Mouse (Mus musculus): ENCODE measurements around the gene Il21r. TPM values are rescaled to one million over a fixed set of nuclear protein-coding genes. Genes with fewer than 3 reads are reported as not detected.

Il21r gene
- polyA plus RNA-seq, 1 experiment = 8.8 TPM

DNA sequence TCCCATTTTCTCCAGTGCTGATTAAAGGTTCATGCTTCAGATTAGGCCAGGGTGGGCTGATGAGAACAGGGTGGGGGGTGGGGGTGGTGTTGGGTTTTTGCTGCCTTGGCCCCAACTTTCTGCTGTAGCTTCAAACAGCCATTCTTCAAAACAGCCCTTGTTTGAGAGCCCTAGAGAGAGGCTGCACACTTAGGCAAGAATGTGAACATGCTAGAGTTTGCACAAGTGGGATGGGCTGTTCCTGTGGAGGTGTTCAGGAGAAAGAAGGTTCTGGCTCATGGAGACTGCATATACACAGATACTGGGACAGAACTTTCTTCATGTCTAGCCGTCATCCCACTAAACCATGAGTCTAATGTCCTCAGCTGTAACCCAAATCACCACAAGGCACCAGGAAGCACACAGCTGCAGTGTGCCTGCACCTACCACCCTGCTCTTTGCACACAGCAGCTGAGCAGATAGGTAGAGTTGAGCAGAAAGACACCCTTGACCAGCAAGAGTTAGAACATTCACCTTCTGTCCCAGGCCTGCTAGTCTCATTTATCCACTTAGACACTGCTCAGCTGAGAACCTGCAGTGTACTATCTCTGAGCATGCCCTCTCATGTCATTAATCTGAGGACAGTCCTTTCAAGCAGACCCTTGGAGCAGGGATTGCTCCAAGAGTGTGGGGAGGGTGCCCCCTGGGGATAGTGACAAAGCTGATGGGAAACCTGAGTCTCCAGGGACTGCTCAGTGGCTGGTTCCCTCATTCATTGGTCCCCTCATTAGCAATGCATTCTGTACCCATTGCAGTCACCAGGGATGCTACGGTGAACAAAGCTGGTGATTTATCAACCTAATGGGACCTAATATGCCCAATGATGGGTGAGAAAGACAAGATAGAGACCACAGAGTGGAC is 3.3 kb downstream of the Il21r start:
- WGBS = 72% methylated on average over 2 of the region's 2 CpGs

DNA sequence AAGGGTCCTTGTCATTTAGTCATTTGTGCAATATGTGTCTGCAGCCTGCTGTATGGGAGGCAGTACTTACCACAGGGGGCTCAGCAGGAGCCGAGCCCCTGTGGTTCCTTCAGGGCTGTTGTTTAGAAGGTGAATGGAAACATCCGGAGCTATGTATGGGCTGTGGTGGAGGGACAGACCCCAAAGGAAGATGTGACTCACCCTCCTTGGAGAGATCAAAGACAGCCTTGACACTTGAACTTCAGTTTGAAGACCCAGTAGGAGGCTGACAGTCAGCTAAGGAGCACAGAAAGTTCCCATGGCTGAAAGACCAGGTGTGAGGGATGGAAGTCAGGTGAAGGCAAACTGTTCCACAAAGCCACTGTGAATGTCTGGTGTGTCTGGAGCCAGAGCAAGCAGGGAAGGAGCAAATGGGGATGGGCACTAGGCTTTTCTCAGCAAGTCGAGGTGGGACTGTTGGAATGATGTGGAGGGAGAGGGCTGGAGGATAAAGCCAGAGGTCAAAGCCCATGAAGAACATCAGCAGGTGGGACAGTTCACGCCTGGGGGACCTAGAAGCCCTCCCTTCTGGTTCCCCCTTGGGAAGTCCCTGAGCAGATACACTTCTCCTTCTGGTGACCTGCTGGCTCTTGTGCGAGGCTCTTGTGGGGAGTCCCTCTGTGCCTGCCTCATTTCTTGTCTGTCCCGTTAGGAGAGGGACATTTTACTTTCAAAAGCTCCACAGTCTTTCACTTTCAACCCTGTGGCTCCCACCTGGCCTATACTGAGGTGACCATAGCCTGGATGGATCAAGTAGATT is 4.4 kb downstream of the Il21r start:
- WGBS = 54% methylated on average over 6 of the region's 6 CpGs
- DNase-seq = no peak
- Histone ChIP-seq H3K4me3 (replicated peaks; ENCODE audit: extremely low read depth, low read depth, low read length) (no peak overlapping the region), H3K4me1 (ENCODE audit: control insufficient read depth, insufficient read depth, low read length) (peaks cover 3% of the 10 kb centered on the region)
- TF ChIP-seq CTCF (IDR thresholded peaks at IDR 0.05; ENCODE audit: insufficient read depth, low read length) = no peak
- TF ChIP-seq POLR2A (IDR thresholded peaks at IDR 0.05; ENCODE audit: borderline replicate concordance, extremely low read depth, low read depth, low read length) = no peak

More for the DNA sequence above, 3.3 kb downstream of the Il21r start:
- no peak for TF ChIP-seq POLR2A (IDR thresholded peaks at IDR 0.05; ENCODE audit: borderline replicate concordance, extremely low read depth, low read depth, low read length)
- no peak for TF ChIP-seq CTCF (IDR thresholded peaks at IDR 0.05; ENCODE audit: insufficient read depth, low read length)
- peak; percentile 26 for DNase-seq
- no peak overlapping the region for H3K4me3 ChIP-seq (replicated peaks; ENCODE audit: extremely low read depth, low read depth, low read length)
- H3K4me1 ChIP-seq (ENCODE audit: control insufficient read depth, insufficient read depth, low read length) = peaks cover 3% of the 10 kb centered on the region

DNA sequence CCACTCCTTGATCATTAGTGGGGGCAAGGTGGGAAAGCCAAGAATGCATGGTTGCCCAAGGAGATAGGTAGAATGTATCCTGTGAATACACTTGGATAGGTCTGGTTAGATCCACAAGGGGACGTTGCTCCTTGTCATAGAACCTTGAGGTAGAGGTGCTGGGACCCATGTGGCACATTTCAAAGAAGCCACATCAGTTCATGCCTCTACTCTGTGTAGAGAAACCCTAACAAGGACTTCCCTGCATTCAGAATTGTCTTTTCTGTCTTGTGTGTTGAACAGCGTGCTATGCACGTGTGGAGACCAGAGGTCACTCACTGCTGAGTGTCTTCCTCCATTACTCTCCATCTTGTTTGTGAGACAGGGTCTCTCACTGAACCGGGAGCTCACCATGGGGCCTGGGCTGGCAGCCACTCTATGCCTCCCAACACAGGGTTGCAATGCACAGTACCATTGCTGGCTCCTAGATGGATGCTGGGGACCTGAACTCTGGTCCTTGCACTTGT is 5.0 kb downstream of the Il21r start:
- no peak for TF ChIP-seq CTCF (IDR thresholded peaks at IDR 0.05; ENCODE audit: insufficient read depth, low read length)
- Histone ChIP-seq H3K4me1 (ENCODE audit: control insufficient read depth, insufficient read depth, low read length) (peaks cover 3% of the 10 kb centered on the region), H3K4me3 (replicated peaks; ENCODE audit: extremely low read depth, low read depth, low read length) (no peak overlapping the region)
- DNase-seq = no peak
- 79% methylated on average over 4 of the region's 4 CpGs for WGBS

- TF ChIP-seq CTCF (IDR thresholded peaks at IDR 0.05; ENCODE audit: insufficient read depth, low read length) (no peak), POLR2A (IDR thresholded peaks at IDR 0.05; ENCODE audit: borderline replicate concordance, extremely low read depth, low read depth, low read length) (no peak)
- 59% methylated on average over 5 of the region's 5 CpGs for WGBS
These were observed 10.3 kb downstream of the Il21r start for GRCm38 (mm10) chr7:125613579-125613978.

DNA sequence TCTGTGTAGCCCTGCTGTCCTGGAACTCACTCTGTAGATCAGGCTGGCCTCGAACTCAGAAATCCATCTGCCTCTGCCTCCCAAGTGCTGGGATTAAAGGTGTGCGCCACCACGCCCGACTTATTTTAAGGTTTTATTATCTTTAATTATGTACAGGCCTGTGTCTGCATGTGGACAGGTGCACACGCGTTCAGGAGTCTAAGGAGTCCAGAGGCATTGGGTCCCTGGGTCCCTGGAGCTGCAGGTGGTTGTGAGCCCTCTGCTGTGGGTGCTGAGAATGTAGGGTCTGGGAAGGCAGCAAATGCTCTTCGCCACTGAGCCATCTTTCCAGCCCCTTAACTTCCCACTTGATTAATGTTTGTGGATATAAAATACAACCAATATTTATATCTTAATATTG is 12.2 kb downstream of the Il21r start:
- TF ChIP-seq POLR2A (IDR thresholded peaks at IDR 0.05; ENCODE audit: borderline replicate concordance, extremely low read depth, low read depth, low read length) = no peak
- no peak for TF ChIP-seq CTCF (IDR thresholded peaks at IDR 0.05; ENCODE audit: insufficient read depth, low read length)
- DNase-seq = no peak
- 85% methylated on average over 7 of the region's 7 CpGs for WGBS
- H3K4me3 ChIP-seq (replicated peaks; ENCODE audit: extremely low read depth, low read depth, low read length) = no peak overlapping the region
- H3K4me1 ChIP-seq (ENCODE audit: control insufficient read depth, insufficient read depth, low read length) = no peaks in the 10 kb centered on the region

More at GRCm38 (mm10) chr7:125613579-125613978, 10.3 kb downstream of the Il21r start:
- no peaks in the 10 kb centered on the region for H3K4me1 ChIP-seq (ENCODE audit: control insufficient read depth, insufficient read depth, low read length)
- H3K4me3 ChIP-seq (replicated peaks; ENCODE audit: extremely low read depth, low read depth, low read length) = no peak overlapping the region
- DNase-seq = no peak

GRCm38 (mm10) chr7:125618016-125618415 is 14.8 kb downstream of the Il21r start:
- DNase-seq = no peak
- Histone ChIP-seq H3K4me1 (ENCODE audit: control insufficient read depth, insufficient read depth, low read length) (no peaks in the 10 kb centered on the region; the same call in 1 of the 2 replicates), H3K4me3 (replicated peaks; ENCODE audit: extremely low read depth, low read depth, low read length) (no peak overlapping the region)
- WGBS = 63% methylated on average over 7 of the region's 7 CpGs
- TF ChIP-seq POLR2A (IDR thresholded peaks at IDR 0.05; ENCODE audit: borderline replicate concordance, extremely low read depth, low read depth, low read length) (no peak), CTCF (IDR thresholded peaks at IDR 0.05; ENCODE audit: insufficient read depth, low read length) (no peak)

- no peak overlapping the region for H3K4me3 ChIP-seq (replicated peaks; ENCODE audit: extremely low read depth, low read depth, low read length)
- no peak for TF ChIP-seq POLR2A (IDR thresholded peaks at IDR 0.05; ENCODE audit: borderline replicate concordance, extremely low read depth, low read depth, low read length)
- TF ChIP-seq CTCF (IDR thresholded peaks at IDR 0.05; ENCODE audit: insufficient read depth, low read length) = no peak
- no peak for DNase-seq
- no peaks in the 10 kb centered on the region; the same call in 1 of the 2 replicates for H3K4me1 ChIP-seq (ENCODE audit: control insufficient read depth, insufficient read depth, low read length)
- WGBS = 64% methylated on average over 4 of the region's 4 CpGs
These were observed 16.8 kb downstream of the Il21r start for GRCm38 (mm10) chr7:125620077-125620476.

GRCm38 (mm10) chr7:125622741-125623685 is 19.8 kb downstream of the Il21r start:
- WGBS = 51% methylated on average over 7 of the region's 7 CpGs
- H3K4me3 ChIP-seq (replicated peaks; ENCODE audit: extremely low read depth, low read depth, low read length) = no peak overlapping the region
- no peak for DNase-seq
- H3K4me1 ChIP-seq (ENCODE audit: control insufficient read depth, insufficient read depth, low read length) = no peaks in the 10 kb centered on the region; the same call in 1 of the 2 replicates
- no peak for TF ChIP-seq POLR2A (IDR thresholded peaks at IDR 0.05; ENCODE audit: borderline replicate concordance, extremely low read depth, low read depth, low read length)
- TF ChIP-seq CTCF (IDR thresholded peaks at IDR 0.05; ENCODE audit: insufficient read depth, low read length) = no peak
